Mouse (Mus musculus) CH12.LX (cell line): ENCODE data around the gene Mrpl23.

Experiments
- CTCF ChIP-seq, 2 experiments: IDR thresholded peaks in 1 of 2; conservative IDR thresholded peaks in 1 of 2; 2 replicates each; pipeline ENCODE4 v1.5.1; 2011 to 2012; ENCODE audit warnings: low read depth in 2 of 2, low read length in 2 of 2, improper control_type of control experiment in 1 of 2, inconsistent platforms in 1 of 2, mild to moderate bottlenecking in 1 of 2, moderate library complexity in 1 of 2
- E2F4 ChIP-seq: IDR thresholded peaks from 2 replicates; pipeline ENCODE4 v1.6.1; 2011; ENCODE audit warnings: low read depth, low read length, improper control_type of control experiment; ENCODE audit not compliant: insufficient replicate concordance
- ELF1 ChIP-seq: IDR thresholded peaks from 2 replicates; pipeline ENCODE4 v1.6.1; 2014; ENCODE audit warnings: low read depth, mild to moderate bottlenecking, inconsistent platforms, low read length, improper control_type of control experiment
- ETS1 ChIP-seq: conservative IDR thresholded peaks from 2 replicates; pipeline ENCODE4 v1.6.1; 2012; ENCODE audit warnings: low read depth, mild to moderate bottlenecking, inconsistent platforms, low read length, improper control_type of control experiment, moderate library complexity
- JUND ChIP-seq: conservative IDR thresholded peaks from 2 replicates; pipeline ENCODE4 v1.6.1; 2011; ENCODE audit warnings: low read depth, low read length, improper control_type of control experiment
- MAFK ChIP-seq: IDR thresholded peaks from 2 replicates; pipeline ENCODE4 v1.6.1; 2011; ENCODE audit warnings: low read length, improper control_type of control experiment; ENCODE audit not compliant: insufficient replicate concordance
- MAX ChIP-seq: IDR thresholded peaks from 2 replicates; pipeline ENCODE4 v1.6.1; 2011; ENCODE audit warnings: low read length, improper control_type of control experiment
- POLR2A ChIP-seq: IDR thresholded peaks from 2 replicates; pipeline ENCODE4 v1.6.1; 2011; ENCODE audit warnings: low read depth, mild to moderate bottlenecking, improper control_type of control experiment, low read length
- TBP ChIP-seq: conservative IDR thresholded peaks from 2 replicates; pipeline ENCODE4 v1.6.1; 2011; ENCODE audit warnings: low read depth, low read length, improper control_type of control experiment
- UBTF ChIP-seq: IDR thresholded peaks from 2 replicates; pipeline ENCODE4 v1.6.1; 2012; ENCODE audit warnings: low read depth, mild to moderate bottlenecking, inconsistent platforms, low read length, improper control_type of control experiment, moderate library complexity
- ZNF384 ChIP-seq: IDR thresholded peaks from 2 replicates; pipeline ENCODE4 v1.6.1; 2012; ENCODE audit warnings: low read depth, low read length, improper control_type of control experiment, inconsistent platforms

GRCm38 (mm10) chr7:142574826-142575351 lies 42.4 kb downstream of the Mrpl23 start:
- no peak for TF ChIP-seq ETS1
- no peak for TF ChIP-seq CTCF (conservative IDR thresholded peaks at IDR 0.05 in 1 of 2, IDR thresholded peaks at IDR 0.05 in 1 of 2; ENCODE audit: low read depth in 2 of 2, low read length in 2 of 2)
- TF ChIP-seq TBP, result no peak
- no peak for TF ChIP-seq JUND
- no peak for TF ChIP-seq MAFK
- TF ChIP-seq MAX, result no peak
- no peak for TF ChIP-seq POLR2A
- TF ChIP-seq ELF1, result no peak
- TF ChIP-seq ZNF384, result no peak
- no peak for TF ChIP-seq UBTF
- no peak for TF ChIP-seq E2F4
